Mouse (Mus musculus): ENCODE measurements around the gene Smyd3. TPM values are rescaled to one million over a fixed set of nuclear protein-coding genes. Genes with fewer than 3 reads are reported as not detected.

Smyd3 gene
- polyA plus RNA-seq, 1 experiment from 2014 or later = 12.1 TPM

DNA sequence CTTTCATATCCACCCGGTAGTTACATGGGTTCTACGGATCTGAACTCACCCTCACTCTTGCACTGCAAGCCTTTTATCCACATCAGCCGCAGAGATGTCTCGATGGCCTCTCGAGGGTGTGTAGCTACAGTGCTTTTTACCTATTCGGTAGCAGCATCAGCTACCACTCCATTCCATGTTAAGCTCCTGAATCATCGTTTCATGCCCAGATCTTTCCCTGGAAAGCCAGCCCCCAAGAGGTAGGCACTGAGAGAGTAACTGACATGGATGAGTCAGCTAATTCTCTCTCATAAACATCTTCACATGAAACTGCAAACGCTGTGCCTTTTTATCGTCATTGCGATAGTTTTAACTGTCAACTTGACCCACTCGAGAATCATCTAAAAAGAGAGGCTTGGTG lies 143.9 kb downstream of the Smyd3 start:
- H3K4me3 ChIP-seq (ENCODE audit: low read depth, low read length) = no peak overlapping the region
- no peak overlapping the region for H3K4me2 ChIP-seq (replicated peaks; ENCODE audit: low read depth)
- TF ChIP-seq EP300 (optimal IDR thresholded peaks at IDR 0.05) = no peak
- no peak for TF ChIP-seq CTCF (IDR thresholded peaks at IDR 0.05; ENCODE audit: low read depth)
- ATAC-seq (ENCODE audit: low FRiP score, low TSS enrichment) = no peak
- no peaks in the 10 kb centered on the region for H3K36me3 ChIP-seq (ENCODE audit: control insufficient read depth, insufficient read depth, low read length)
- H3K27me3 ChIP-seq (ENCODE audit: control insufficient read depth, insufficient read depth, low read length) = no peaks in the 10 kb centered on the region
- DNase-seq (ENCODE audit: low spot score) = no peak
- H3K9me3 ChIP-seq (ENCODE audit: control insufficient read depth, low read length) = no peaks in the 10 kb centered on the region
- H3K9ac ChIP-seq (ENCODE audit: low read length) = no peak overlapping the region
- 88% methylated on average over 11 of the region's 11 CpGs for WGBS
- no peak overlapping the region for H3K27ac ChIP-seq (replicated peaks)
- no peaks in the 10 kb centered on the region for H3K4me1 ChIP-seq (replicated peaks; ENCODE audit: control insufficient read depth, insufficient read depth)

DNA sequence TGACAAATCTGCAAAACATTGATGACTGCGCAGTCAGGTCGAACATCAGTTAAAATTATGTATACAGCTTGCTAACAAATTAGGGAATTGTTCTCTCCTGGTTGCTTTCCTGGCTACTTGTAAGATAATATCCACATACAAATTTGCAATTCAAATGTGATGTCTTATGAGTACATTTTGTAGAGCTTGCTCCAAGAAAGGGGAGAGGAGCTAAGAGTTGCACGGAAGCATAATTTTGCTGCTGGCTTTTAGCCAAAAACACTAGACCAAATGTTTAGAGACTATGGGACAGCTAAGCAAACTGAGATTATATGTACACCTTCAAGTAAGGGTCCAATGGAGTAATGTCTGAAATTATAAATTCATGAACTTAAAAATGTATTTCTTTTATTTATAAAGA lies 146.7 kb downstream of the Smyd3 start:
- ATAC-seq (ENCODE audit: low FRiP score, low TSS enrichment) (no peak), DNase-seq (ENCODE audit: low spot score) (no peak)
- TF ChIP-seq CTCF (IDR thresholded peaks at IDR 0.05; ENCODE audit: low read depth) = no peak
- TF ChIP-seq EP300 (optimal IDR thresholded peaks at IDR 0.05) = no peak
- H3K4me2 ChIP-seq (replicated peaks; ENCODE audit: low read depth) = no peak overlapping the region
- 56% methylated on average over 3 of the region's 3 CpGs for WGBS
- H3K4me3 ChIP-seq (ENCODE audit: low read depth, low read length) = no peak overlapping the region
- H3K36me3 ChIP-seq (ENCODE audit: control insufficient read depth, insufficient read depth, low read length) = no peaks in the 10 kb centered on the region
- no peaks in the 10 kb centered on the region for H3K9me3 ChIP-seq (ENCODE audit: control insufficient read depth, low read length)
- H3K4me1 ChIP-seq (replicated peaks; ENCODE audit: control insufficient read depth, insufficient read depth) = no peaks in the 10 kb centered on the region
- no peak overlapping the region for H3K27ac ChIP-seq (replicated peaks)
- H3K27me3 ChIP-seq (ENCODE audit: control insufficient read depth, insufficient read depth, low read length) = no peaks in the 10 kb centered on the region
- H3K9ac ChIP-seq (ENCODE audit: low read length) = no peak overlapping the region

DNA sequence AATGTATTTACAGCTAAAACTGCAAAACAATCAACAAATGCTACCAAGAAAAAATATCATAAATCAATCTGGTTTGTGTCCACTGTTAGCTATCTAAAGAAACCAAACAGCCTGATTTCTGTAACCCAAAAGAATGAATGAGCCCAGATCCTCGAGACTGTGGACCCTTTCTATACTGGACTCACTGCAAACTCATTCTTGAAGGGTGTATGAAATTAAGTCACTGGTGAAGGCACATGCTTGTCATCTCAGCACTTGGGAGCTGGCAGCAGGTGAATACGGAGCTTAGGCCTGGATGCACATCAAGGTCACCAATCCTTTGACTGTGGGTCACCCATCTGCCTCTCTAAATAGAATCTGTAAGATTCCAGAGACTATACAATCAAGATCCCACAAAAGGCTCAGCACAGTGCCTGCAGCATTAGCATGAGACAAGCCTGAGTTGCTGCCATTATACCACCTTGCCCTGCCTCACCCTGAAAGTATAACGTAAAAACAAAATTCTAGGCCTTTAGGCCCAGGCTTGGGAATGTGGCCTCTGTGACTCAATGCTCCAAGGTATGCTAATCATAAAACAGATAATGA lies 149.3 kb downstream of the Smyd3 start:
- TF ChIP-seq CTCF (IDR thresholded peaks at IDR 0.05; ENCODE audit: low read depth) (no peak), EP300 (optimal IDR thresholded peaks at IDR 0.05) (no peak)
- Histone ChIP-seq H3K4me2 (replicated peaks; ENCODE audit: low read depth) (no peak overlapping the region), H3K4me1 (replicated peaks; ENCODE audit: control insufficient read depth, insufficient read depth) (no peaks in the 10 kb centered on the region), H3K36me3 (ENCODE audit: control insufficient read depth, insufficient read depth, low read length) (no peaks in the 10 kb centered on the region), H3K9ac (ENCODE audit: low read length) (no peak overlapping the region), H3K9me3 (ENCODE audit: control insufficient read depth, low read length) (no peaks in the 10 kb centered on the region), H3K27ac (replicated peaks) (no peak overlapping the region), H3K27me3 (ENCODE audit: control insufficient read depth, insufficient read depth, low read length) (no peaks in the 10 kb centered on the region), H3K4me3 (ENCODE audit: low read depth, low read length) (no peak overlapping the region)
- 88% methylated on average over 3 of the region's 3 CpGs for WGBS
- no peak for ATAC-seq (ENCODE audit: low FRiP score, low TSS enrichment)
- no peak for DNase-seq (ENCODE audit: low spot score)

DNA sequence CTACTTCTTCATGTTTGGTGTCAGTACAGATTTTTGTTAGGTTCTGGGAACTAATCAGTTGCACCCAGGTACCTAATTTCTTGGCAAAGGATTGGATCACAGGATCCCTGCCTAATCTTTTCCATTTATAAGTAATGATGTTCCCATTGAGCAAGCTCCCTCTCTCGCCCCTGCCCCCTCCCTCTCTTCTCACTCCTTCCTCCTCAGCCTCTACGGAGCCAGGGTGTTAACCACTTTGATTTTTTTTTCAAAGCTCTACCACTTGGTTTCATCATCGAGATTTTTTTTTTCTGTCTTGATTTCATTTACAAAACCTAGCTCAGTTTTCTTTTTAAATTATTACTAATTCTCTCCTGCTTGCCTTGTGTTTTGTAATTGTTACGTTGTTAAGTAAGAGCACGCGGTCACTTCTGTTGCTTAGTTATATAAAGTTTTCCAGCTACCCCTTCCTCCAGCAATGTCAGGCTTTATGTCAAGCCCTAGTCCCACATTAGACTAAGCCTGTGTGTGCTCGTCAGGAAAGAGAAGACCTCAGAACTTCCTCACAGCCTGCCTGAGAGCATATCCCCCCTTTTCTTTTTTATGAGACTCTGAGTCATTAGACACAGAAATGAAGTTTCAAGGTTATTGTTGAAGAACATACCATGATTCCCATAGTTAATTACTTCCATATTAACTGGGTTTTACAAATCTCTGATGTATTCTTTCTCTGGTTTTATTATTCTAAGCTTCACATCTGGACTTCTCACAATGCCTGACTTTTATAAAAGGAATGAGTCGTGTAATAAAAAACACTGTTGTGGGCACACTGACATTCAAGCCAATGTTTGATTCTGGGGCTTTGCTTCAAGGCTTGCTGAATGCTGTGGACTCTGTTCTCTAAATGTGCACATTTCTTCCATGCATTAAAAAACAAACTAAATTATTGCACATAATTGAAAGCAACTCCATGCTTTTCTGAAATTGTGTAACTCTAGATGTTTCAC lies 156.1 kb downstream of the Smyd3 start:
- DNase-seq (ENCODE audit: low spot score) = no peak

DNA sequence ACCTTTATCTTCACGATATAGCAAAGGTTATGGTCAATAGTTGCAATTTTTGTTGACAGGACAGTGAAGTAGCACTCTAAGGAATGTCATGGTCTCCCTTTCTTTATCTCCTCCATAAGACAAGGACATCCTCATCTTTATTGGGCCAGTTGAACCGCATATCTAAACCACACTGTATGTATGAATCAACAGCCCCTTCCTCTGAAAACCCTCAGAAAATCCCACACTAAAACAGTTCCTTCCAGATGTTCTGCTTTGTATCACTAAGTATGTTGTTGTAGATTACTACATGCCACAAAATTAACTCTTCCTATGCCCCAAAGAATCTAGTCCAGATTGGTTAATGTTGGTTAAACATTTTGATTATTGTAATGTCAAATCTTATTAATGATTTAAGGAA lies 160.7 kb downstream of the Smyd3 start:
- H3K27ac ChIP-seq (replicated peaks) = no peak overlapping the region
- no peaks in the 10 kb centered on the region for H3K36me3 ChIP-seq (ENCODE audit: control insufficient read depth, insufficient read depth, low read length)
- H3K4me2 ChIP-seq (replicated peaks; ENCODE audit: low read depth) = no peak overlapping the region
- no peak for TF ChIP-seq CTCF (IDR thresholded peaks at IDR 0.05; ENCODE audit: low read depth)
- no peak for TF ChIP-seq EP300 (optimal IDR thresholded peaks at IDR 0.05)
- no peaks in the 10 kb centered on the region for H3K27me3 ChIP-seq (ENCODE audit: control insufficient read depth, insufficient read depth, low read length)
- no peaks in the 10 kb centered on the region for H3K9me3 ChIP-seq (ENCODE audit: control insufficient read depth, low read length)
- H3K4me3 ChIP-seq (ENCODE audit: low read depth, low read length) = no peak overlapping the region
- 84% methylated on average over 2 of the region's 2 CpGs for WGBS
- peaks cover 2% of the 10 kb centered on the region; the same call in 1 of the 2 replicates for H3K4me1 ChIP-seq (replicated peaks; ENCODE audit: control insufficient read depth, insufficient read depth)
- no peak for ATAC-seq (ENCODE audit: low FRiP score, low TSS enrichment)
- DNase-seq (ENCODE audit: low spot score) = no peak
- no peak overlapping the region for H3K9ac ChIP-seq (ENCODE audit: low read length)

More for the DNA sequence above, 156.1 kb downstream of the Smyd3 start:
- H3K4me3 ChIP-seq (ENCODE audit: low read depth, low read length) = no peak overlapping the region
- no peak overlapping the region for H3K27ac ChIP-seq (replicated peaks)
- H3K36me3 ChIP-seq (ENCODE audit: control insufficient read depth, insufficient read depth, low read length) = no peaks in the 10 kb centered on the region
- ATAC-seq (ENCODE audit: low FRiP score, low TSS enrichment) = no peak
- WGBS = 62% methylated on average over 8 of the region's 8 CpGs
- H3K9me3 ChIP-seq (ENCODE audit: control insufficient read depth, low read length) = no peaks in the 10 kb centered on the region
- H3K4me2 ChIP-seq (replicated peaks; ENCODE audit: low read depth) = no peak overlapping the region
- H3K9ac ChIP-seq (ENCODE audit: low read length) = no peak overlapping the region
- H3K4me1 ChIP-seq (replicated peaks; ENCODE audit: control insufficient read depth, insufficient read depth) = no peaks in the 10 kb centered on the region
- no peak for TF ChIP-seq CTCF (IDR thresholded peaks at IDR 0.05; ENCODE audit: low read depth)
- TF ChIP-seq EP300 (optimal IDR thresholded peaks at IDR 0.05) = no peak
- no peaks in the 10 kb centered on the region for H3K27me3 ChIP-seq (ENCODE audit: control insufficient read depth, insufficient read depth, low read length)

DNA sequence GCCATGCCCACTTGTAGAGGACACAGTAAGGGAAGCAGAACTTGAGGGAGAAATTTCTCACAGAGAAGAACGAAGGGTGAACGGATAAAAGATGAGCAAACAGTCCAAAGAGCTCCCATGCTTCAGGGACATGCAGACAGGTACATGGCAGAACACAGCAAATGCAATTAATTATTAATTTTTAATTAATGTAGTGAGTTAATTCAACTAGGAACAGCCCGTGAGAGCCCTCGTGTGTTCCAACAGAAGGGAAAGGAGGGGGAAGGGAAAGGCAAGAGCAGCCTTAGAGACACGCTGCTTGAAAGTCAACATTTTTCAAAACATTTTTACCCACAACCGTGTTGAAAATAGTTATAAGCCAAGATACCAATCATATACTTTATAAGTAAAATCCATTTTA lies 163.6 kb downstream of the Smyd3 start:
- 82% methylated on average over 6 of the region's 6 CpGs for WGBS
- Histone ChIP-seq H3K9me3 (ENCODE audit: control insufficient read depth, low read length) (no peaks in the 10 kb centered on the region), H3K36me3 (ENCODE audit: control insufficient read depth, insufficient read depth, low read length) (no peaks in the 10 kb centered on the region), H3K27me3 (ENCODE audit: control insufficient read depth, insufficient read depth, low read length) (no peaks in the 10 kb centered on the region), H3K4me2 (replicated peaks; ENCODE audit: low read depth) (no peak overlapping the region), H3K4me1 (replicated peaks; ENCODE audit: control insufficient read depth, insufficient read depth) (peaks cover 2% of the 10 kb centered on the region; the same call in 1 of the 2 replicates), H3K4me3 (ENCODE audit: low read depth, low read length) (no peak overlapping the region), H3K9ac (ENCODE audit: low read length) (no peak overlapping the region), H3K27ac (replicated peaks) (no peak overlapping the region)
- TF ChIP-seq CTCF (IDR thresholded peaks at IDR 0.05; ENCODE audit: low read depth) (no peak), EP300 (optimal IDR thresholded peaks at IDR 0.05) (no peak)
- DNase-seq (ENCODE audit: low spot score) (no peak), ATAC-seq (ENCODE audit: low FRiP score, low TSS enrichment) (no peak)

All from stomach, postnatal 0 days (tissue).